Mouse (Mus musculus): ENCODE results near the gene Fosb. TPM values are rescaled to one million over a fixed set of nuclear protein-coding genes. Genes with fewer than 3 reads are reported as not detected.

Gene Fosb
- polyA plus RNA-seq, 1 experiment from 2014 or later: 0.10 TPM

DNA sequence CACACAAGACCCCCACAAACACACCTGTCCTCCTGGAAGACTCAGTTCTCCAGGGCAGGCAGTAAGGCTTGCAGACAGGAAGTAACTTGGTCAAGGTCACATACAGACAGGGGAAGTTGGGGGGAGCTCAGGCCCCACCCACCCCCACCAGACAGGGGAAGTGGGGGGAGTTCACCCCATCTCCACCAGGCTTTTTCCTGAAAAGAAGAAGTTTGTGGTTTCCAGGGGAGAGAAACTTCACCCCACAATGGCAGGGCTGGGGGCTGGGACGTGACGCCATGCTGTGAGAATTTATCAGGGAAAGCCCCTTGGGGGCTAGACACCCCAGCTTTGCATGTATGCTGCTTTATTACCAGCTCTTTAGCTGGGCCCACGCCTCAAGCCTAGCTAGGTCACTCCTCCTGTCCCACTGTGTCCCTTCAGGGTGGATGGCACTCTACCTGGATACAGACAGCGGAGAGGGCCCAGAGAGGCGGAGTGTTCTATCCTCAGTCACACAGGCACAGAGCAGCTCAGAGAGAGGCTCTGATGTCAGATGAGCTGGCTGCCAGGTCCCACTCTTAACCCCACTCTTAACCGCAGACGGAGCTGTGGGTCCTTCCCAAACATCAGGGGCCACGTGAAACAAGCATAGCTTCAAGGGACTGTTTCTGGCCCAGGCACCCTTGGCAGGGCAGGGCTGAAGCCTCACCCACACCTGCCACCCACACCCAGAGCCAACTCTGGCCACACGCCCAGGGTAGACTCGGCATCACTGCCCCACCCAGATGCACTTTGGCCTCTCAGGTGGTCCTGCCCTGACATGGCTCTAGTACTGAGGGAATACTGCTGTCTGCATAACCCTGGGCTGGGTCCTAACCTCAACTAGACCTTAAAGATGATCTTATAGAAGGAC is 43.7 kb downstream of the Fosb start:
- Histone ChIP-seq H3K27me3 (replicated peaks; ENCODE audit: control insufficient read depth, insufficient read depth, low read length) (no peaks in the 10 kb centered on the region), H3K4me3 (ENCODE audit: low read length) (peak overlapping the region; percentile 9; the same call in 1 of the 2 replicates), H3K27ac (ENCODE audit: low read length) (peak overlapping the region; percentile 73), H3K9me3 (ENCODE audit: control insufficient read depth, low read length) (no peaks in the 10 kb centered on the region), H3K4me2 (ENCODE audit: low read depth, low read length) (peak overlapping the region; percentile 46), H3K9ac (ENCODE audit: low read depth, low read length) (peak overlapping the region; percentile 52), H3K36me3 (ENCODE audit: control insufficient read depth, insufficient read depth, low read length) (peaks cover 18% of the 10 kb centered on the region; the same call in 1 of the 2 replicates), H3K4me1 (ENCODE audit: control insufficient read depth, insufficient read depth, low read length) (peaks cover 40% of the 10 kb centered on the region)
- WGBS: 62% methylated on average over 10 of the region's 10 CpGs
- ATAC-seq: peak; percentile 61

DNA sequence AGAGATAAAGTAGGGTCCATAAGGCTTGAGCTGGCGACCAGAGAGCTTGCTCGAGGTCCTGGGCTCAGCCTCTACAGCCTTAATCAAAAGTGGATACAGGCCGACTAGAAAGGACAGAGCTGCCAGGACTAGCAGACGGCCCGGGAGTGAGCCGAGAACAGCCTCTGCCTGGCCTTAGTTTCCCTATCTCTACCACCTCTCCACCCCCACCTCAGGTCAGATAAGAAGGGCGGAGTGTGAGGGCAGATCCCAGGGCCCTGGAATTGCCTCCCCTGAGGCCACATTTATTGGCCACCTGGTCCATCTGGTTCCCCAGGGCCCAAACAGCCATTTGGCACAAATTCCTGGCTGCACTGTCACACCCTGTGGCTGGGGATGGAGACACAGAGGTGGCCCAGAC is 44.7 kb downstream of the Fosb start:
- WGBS: 48% methylated on average over 7 of the region's 7 CpGs
- Histone ChIP-seq H3K4me1 (ENCODE audit: control insufficient read depth, insufficient read depth, low read length) (peaks cover 40% of the 10 kb centered on the region), H3K36me3 (ENCODE audit: control insufficient read depth, insufficient read depth, low read length) (peaks cover 28% of the 10 kb centered on the region), H3K27ac (ENCODE audit: low read length) (peak overlapping the region; percentile 73), H3K9ac (ENCODE audit: low read depth, low read length) (peak overlapping the region; percentile 21; the same call in 1 of the 2 replicates), H3K9me3 (ENCODE audit: control insufficient read depth, low read length) (no peaks in the 10 kb centered on the region), H3K4me2 (ENCODE audit: low read depth, low read length) (peak overlapping the region; percentile 46), H3K4me3 (ENCODE audit: low read length) (0 out of 2 replicates have a peak overlapping the region, but pooled peaks have one; percentile 3), H3K27me3 (replicated peaks; ENCODE audit: control insufficient read depth, insufficient read depth, low read length) (no peaks in the 10 kb centered on the region)
- ATAC-seq: peak; percentile 29

DNA sequence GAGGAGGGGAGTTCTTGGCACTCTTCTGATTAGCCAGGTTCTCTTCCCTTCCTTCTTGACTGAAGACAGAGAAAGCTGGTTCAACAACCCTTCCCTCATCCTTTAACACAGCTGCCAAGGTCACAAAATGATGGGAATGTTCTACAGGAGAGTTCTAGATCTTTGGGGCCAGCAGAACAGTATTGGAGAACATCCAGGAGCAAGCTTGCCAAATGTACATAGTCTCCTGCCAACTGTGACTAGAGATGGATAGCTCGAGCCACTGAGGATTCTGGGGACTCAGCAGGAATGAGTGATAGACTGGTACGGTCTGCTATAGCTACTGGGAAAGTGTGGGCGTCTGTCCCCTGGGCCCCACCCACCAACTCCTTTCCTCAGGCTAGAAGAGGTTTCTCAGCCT is 51.5 kb downstream of the Fosb start:
- Histone ChIP-seq H3K4me2 (ENCODE audit: low read depth, low read length) (no peak overlapping the region), H3K36me3 (ENCODE audit: control insufficient read depth, insufficient read depth, low read length) (peaks cover 34% of the 10 kb centered on the region), H3K4me3 (ENCODE audit: low read length) (no peak overlapping the region), H3K27me3 (replicated peaks; ENCODE audit: control insufficient read depth, insufficient read depth, low read length) (no peaks in the 10 kb centered on the region), H3K4me1 (ENCODE audit: control insufficient read depth, insufficient read depth, low read length) (no peaks in the 10 kb centered on the region), H3K27ac (ENCODE audit: low read length) (no peak overlapping the region), H3K9ac (ENCODE audit: low read depth, low read length) (no peak overlapping the region), H3K9me3 (ENCODE audit: control insufficient read depth, low read length) (0 out of 2 replicates have a peak, but pooled peaks cover 4% of the 10 kb centered on the region)
- 72% methylated on average over 3 of the region's 3 CpGs for WGBS
- no peak for ATAC-seq

GRCm38 (mm10) chr7:19257390-19258022 is 52.3 kb downstream of the Fosb start:
- Histone ChIP-seq H3K27me3 (replicated peaks; ENCODE audit: control insufficient read depth, insufficient read depth, low read length) (no peaks in the 10 kb centered on the region), H3K4me2 (ENCODE audit: low read depth, low read length) (no peak overlapping the region), H3K4me3 (ENCODE audit: low read length) (no peak overlapping the region), H3K9me3 (ENCODE audit: control insufficient read depth, low read length) (0 out of 2 replicates have a peak, but pooled peaks cover 4% of the 10 kb centered on the region), H3K9ac (ENCODE audit: low read depth, low read length) (no peak overlapping the region), H3K36me3 (ENCODE audit: control insufficient read depth, insufficient read depth, low read length) (peaks cover 30% of the 10 kb centered on the region), H3K27ac (ENCODE audit: low read length) (no peak overlapping the region), H3K4me1 (ENCODE audit: control insufficient read depth, insufficient read depth, low read length) (no peaks in the 10 kb centered on the region)
- ATAC-seq: peak; percentile 80
- 33% methylated on average over 11 of the region's 11 CpGs for WGBS

DNA sequence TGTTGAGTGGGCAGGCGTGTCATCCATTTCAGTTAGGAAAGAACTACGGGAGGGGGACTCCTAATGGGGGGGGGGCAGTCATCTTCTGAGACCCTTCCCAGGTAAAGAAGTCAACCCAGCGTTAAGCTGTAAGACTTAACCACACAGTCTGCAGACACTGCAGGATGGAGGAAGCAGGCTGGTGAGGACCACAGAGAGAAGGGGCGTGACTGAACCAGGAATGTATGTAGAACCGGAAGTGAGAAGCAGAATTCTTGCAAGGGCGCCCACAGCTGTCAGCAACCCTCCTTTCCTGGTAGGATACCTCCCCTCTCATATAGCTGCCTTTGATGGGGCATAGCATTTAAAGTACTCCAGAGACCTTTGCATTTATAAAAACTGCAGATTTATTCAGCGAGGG is 53.3 kb downstream of the Fosb start:
- WGBS: 78% methylated on average over 7 of the region's 7 CpGs
- ATAC-seq: no peak
- no peaks in the 10 kb centered on the region for H3K27me3 ChIP-seq (replicated peaks; ENCODE audit: control insufficient read depth, insufficient read depth, low read length)
- H3K4me2 ChIP-seq (ENCODE audit: low read depth, low read length): no peak overlapping the region
- H3K4me1 ChIP-seq (ENCODE audit: control insufficient read depth, insufficient read depth, low read length): no peaks in the 10 kb centered on the region
- no peak overlapping the region for H3K9ac ChIP-seq (ENCODE audit: low read depth, low read length)
- H3K9me3 ChIP-seq (ENCODE audit: control insufficient read depth, low read length): 0 out of 2 replicates have a peak, but pooled peaks cover 4% of the 10 kb centered on the region
- H3K27ac ChIP-seq (ENCODE audit: low read length): no peak overlapping the region
- peaks cover 25% of the 10 kb centered on the region for H3K36me3 ChIP-seq (ENCODE audit: control insufficient read depth, insufficient read depth, low read length)
- H3K4me3 ChIP-seq (ENCODE audit: low read length): no peak overlapping the region

DNA sequence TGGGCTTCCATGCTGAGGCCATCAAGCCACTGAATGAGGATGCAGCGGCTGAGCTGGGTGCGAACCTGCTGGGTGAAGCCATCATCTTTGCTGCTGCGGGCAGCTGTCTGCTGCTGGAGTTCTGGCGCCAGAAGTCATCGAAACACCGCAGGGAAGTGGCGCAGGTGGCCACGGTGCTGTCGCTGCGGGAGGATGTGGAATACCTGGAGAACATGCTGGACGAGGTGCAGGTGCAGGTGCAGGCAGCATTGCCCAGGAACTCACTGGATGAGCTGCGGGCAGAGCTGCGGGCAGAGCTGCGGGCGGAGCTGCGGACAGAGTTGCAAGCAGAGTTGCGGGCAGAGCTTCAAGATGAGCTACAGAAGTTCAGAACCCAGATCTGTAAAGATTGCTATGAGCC is 54.5 kb downstream of the Fosb start:
- no peak for ATAC-seq
- H3K9ac ChIP-seq (ENCODE audit: low read depth, low read length): no peak overlapping the region
- no peak overlapping the region for H3K27ac ChIP-seq (ENCODE audit: low read length)
- H3K9me3 ChIP-seq (ENCODE audit: control insufficient read depth, low read length): 0 out of 2 replicates have a peak, but pooled peaks cover 4% of the 10 kb centered on the region
- 88% methylated on average over 17 of the region's 17 CpGs for WGBS
- no peaks in the 10 kb centered on the region for H3K4me1 ChIP-seq (ENCODE audit: control insufficient read depth, insufficient read depth, low read length)
- no peak overlapping the region for H3K4me2 ChIP-seq (ENCODE audit: low read depth, low read length)
- H3K36me3 ChIP-seq (ENCODE audit: control insufficient read depth, insufficient read depth, low read length): peaks cover 15% of the 10 kb centered on the region
- no peaks in the 10 kb centered on the region for H3K27me3 ChIP-seq (replicated peaks; ENCODE audit: control insufficient read depth, insufficient read depth, low read length)
- H3K4me3 ChIP-seq (ENCODE audit: low read length): no peak overlapping the region

GRCm38 (mm10) chr7:19253437-19253836 is 56.4 kb downstream of the Fosb start:
- H3K27ac ChIP-seq (ENCODE audit: low read length): 0 out of 2 replicates have a peak overlapping the region, but pooled peaks have one; percentile 17

More at GRCm38 (mm10) chr7:19253437-19253836, 56.4 kb downstream of the Fosb start:
- Histone ChIP-seq H3K9ac (ENCODE audit: low read depth, low read length) (no peak overlapping the region), H3K36me3 (ENCODE audit: control insufficient read depth, insufficient read depth, low read length) (peaks cover 6% of the 10 kb centered on the region), H3K4me1 (ENCODE audit: control insufficient read depth, insufficient read depth, low read length) (peaks cover 4% of the 10 kb centered on the region; the same call in 1 of the 2 replicates), H3K4me3 (ENCODE audit: low read length) (no peak overlapping the region), H3K9me3 (ENCODE audit: control insufficient read depth, low read length) (0 out of 2 replicates have a peak, but pooled peaks cover 4% of the 10 kb centered on the region), H3K4me2 (ENCODE audit: low read depth, low read length) (no peak overlapping the region), H3K27me3 (replicated peaks; ENCODE audit: control insufficient read depth, insufficient read depth, low read length) (no peaks in the 10 kb centered on the region)
- 61% methylated on average over 5 of the region's 5 CpGs for WGBS
- ATAC-seq: no peak
